9 mouse cellular contexts compared by ENCODE assay signal in the genomic region with DNA sequence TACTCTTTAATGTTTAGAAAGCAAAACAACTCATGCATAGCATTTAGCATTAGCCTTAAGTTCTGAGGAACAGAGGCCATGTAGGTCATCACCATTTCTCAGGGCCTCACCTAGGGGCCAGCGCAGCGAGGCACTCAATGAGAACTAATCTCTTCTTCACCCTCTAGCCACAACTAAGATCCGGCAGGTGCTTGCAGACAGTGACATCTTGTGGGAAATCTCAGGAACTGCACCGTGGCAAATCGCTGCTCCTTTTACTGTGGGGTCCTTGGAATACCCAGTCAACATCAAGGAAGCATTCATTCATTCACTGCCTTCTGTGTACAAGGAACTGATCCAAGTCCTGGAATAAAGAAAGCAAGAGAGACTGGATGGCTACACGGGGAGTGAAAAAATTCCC. TPM values are rescaled to one million over a fixed set of nuclear protein-coding genes. Genes with fewer than 3 reads are reported as not detected.
DNase-seq lines count a peak whose midpoint lies in the region; ATAC-seq and TF ChIP-seq lines count a peak whose summit lies in the region.
"Had no signal": no experiment of that assay in that cellular context is flagged by ENCODE, and none has a peak within 500 bp of the region (broad histone marks: within the 10 kb centered on the region; RNA-seq: fewer than 3 reads in every experiment).

No protein-coding gene starts in this region.

- H3K9me3 ChIP-seq in hindbrain, embryonic 11.5 days (ENCODE audit: control insufficient read depth, low read length): no peaks in the 10 kb centered on the region
- no peaks in the 10 kb centered on the region for H3K9me3 ChIP-seq in midbrain, embryonic 12.5 days
- H3K9me3 ChIP-seq: lung, embryonic 15.5 days had no signal

- intact Hi-C loops in heart, postnatal 25 days (cut with DNase I): loop anchor here (1.0 to 5.0 kb wide), 4 partner anchors 45 to 215 kb away; a partner anchor contains a TSS
- intact Hi-C loops in left cerebral cortex, postnatal 10 days (cut with DNase I): loop anchor here (2.0 to 5.0 kb wide), 2 partner anchors 92 to 120 kb away; a partner anchor contains a TSS

- H3K4me3 ChIP-seq in bone marrow, adult 2 months (replicated peaks; ENCODE audit: control insufficient read depth, low read depth, low read length): no peak overlapping the region
- no peak overlapping the region for H3K4me3 ChIP-seq in hindbrain, embryonic 11.5 days (ENCODE audit: low read depth, low read length)
- H3K4me3 ChIP-seq in midbrain, embryonic 12.5 days: no peak overlapping the region
- H3K4me3 ChIP-seq: lung, embryonic 15.5 days had no signal

- H3K4me2 ChIP-seq in hindbrain, embryonic 11.5 days (replicated peaks; ENCODE audit: low read depth, low read length): no peak overlapping the region
- H3K4me2 ChIP-seq in midbrain, embryonic 12.5 days (replicated peaks): no peak overlapping the region
- H3K4me2 ChIP-seq: lung, embryonic 15.5 days had no signal

- no peaks in the 10 kb centered on the region for H3K4me1 ChIP-seq in bone marrow, adult 2 months (ENCODE audit: control insufficient read depth, insufficient read depth, low read length)
- peaks cover 11% of the 10 kb centered on the region for H3K4me1 ChIP-seq in hindbrain, embryonic 11.5 days (replicated peaks; ENCODE audit: control insufficient read depth, insufficient read depth, low read length)
- H3K4me1 ChIP-seq in midbrain, embryonic 12.5 days: peaks cover 16% of the 10 kb centered on the region

- H3K9ac ChIP-seq in hindbrain, embryonic 11.5 days (ENCODE audit: low read depth, low read length): no peak overlapping the region
- H3K9ac ChIP-seq in midbrain, embryonic 12.5 days (replicated peaks): no peak overlapping the region
- H3K9ac ChIP-seq: lung, embryonic 15.5 days had no signal

- TF ChIP-seq CTCF in bone marrow, adult 2 months (IDR thresholded peaks at IDR 0.05; ENCODE audit: control insufficient read depth, insufficient read depth, low read length): peak; percentile 82

- no peaks in the 10 kb centered on the region for H3K36me3 ChIP-seq in hindbrain, embryonic 11.5 days (ENCODE audit: control insufficient read depth, insufficient read depth, low read length)
- no peaks in the 10 kb centered on the region for H3K36me3 ChIP-seq in midbrain, embryonic 12.5 days
- H3K36me3 ChIP-seq: lung, embryonic 15.5 days had no signal

- peaks cover 9% of the 10 kb centered on the region for H3K27me3 ChIP-seq in hindbrain, embryonic 11.5 days (ENCODE audit: control insufficient read depth, insufficient read depth, low read length)
- H3K27me3 ChIP-seq in midbrain, embryonic 12.5 days: peaks cover 62% of the 10 kb centered on the region

- under 1% methylated on average over 6 of the region's 6 CpGs for WGBS in bone marrow, adult 2 months
- WGBS in hindbrain, embryonic 11.5 days: 3% methylated on average over 6 of the region's 6 CpGs
- WGBS in midbrain, embryonic 12.5 days: 5% methylated on average over 6 of the region's 6 CpGs

- ATAC-seq in erythroblast, adult 5-6 weeks (replicated peaks; ENCODE audit: low FRiP score, poor library complexity, severe bottlenecking): 0 out of 2 replicates have a peak, but pooled peaks have one; percentile 61
- 0 out of 2 replicates have a peak, but pooled peaks have one; percentile 25 for ATAC-seq in hindbrain, embryonic 11.5 days (ENCODE audit: low FRiP score)
- ATAC-seq in midbrain, embryonic 12.5 days (ENCODE audit: low FRiP score, low read depth): 0 out of 2 replicates have a peak, but pooled peaks have one; percentile 41

- no peak for TF ChIP-seq POLR2A in bone marrow, adult 2 months (IDR thresholded peaks at IDR 0.05; ENCODE audit: borderline replicate concordance, control insufficient read depth, low read depth, low read length)

- DNase-seq in heart, adult 18-20 months: peak; percentile 59 to 84
- DNase-seq in heart, postnatal 25 days (ENCODE audit: low spot score): no peak
- peak; percentile 86 for DNase-seq in hindbrain, embryonic 11.5 days (ENCODE audit: low spot score)
- DNase-seq in left cerebral cortex, postnatal 10 days (ENCODE audit: extremely low spot score in 1 of 2, low spot score in 2 of 2): peak; percentile 66 to 82
- peak; percentile 40 for DNase-seq in spleen, adult 12 weeks (ENCODE audit: low spot score)

- H3K27ac ChIP-seq in bone marrow, adult 2 months (ENCODE audit: control insufficient read depth, insufficient read depth, low read depth, low read length, poor library complexity): no peak overlapping the region
- H3K27ac ChIP-seq in hindbrain, embryonic 11.5 days (ENCODE audit: low read depth, low read length): no peak overlapping the region
- H3K27ac ChIP-seq in midbrain, embryonic 12.5 days (replicated peaks): no peak overlapping the region
- H3K27ac ChIP-seq: lung, embryonic 15.5 days had no signal

RNA-seq across cellular contexts. Expression of a gene that starts 7.1 kb away (rescaled TPM):
- total RNA-seq in heart, adult 18-20 months (2021): 1 to 10 TPM in 1 of 2 experiments, under 1 TPM in 1; 0.84 to 1.1 TPM
- 1 to 10 TPM in 1 of 2 experiments, under 1 TPM in 1; 0.94 to 1.5 TPM for total RNA-seq in heart, postnatal 25 days (2021)
- 0.41 and 6.1 TPM in 2 replicates for polyA plus RNA-seq in bone marrow, adult 2 months (2011; ENCODE audit: insufficient read depth, insufficient read length, low replicate concordance, missing spikeins)
- total RNA-seq in erythroblast, adult 5-6 weeks (2015; ENCODE audit: low replicate concordance): 0.58 TPM in 1 of 2 replicates, not detected in the other
- not detected in 2 replicates for total RNA-seq in erythroblast, adult 5-6 weeks (2017; ENCODE audit: low replicate concordance)
- 5.7 and 9.1 TPM in 2 replicates for polyA plus RNA-seq in hindbrain, embryonic 11.5 days (2014; fragmentation: Nextera tagmentation; extraction: Ambion mirVana)
- total RNA-seq in left cerebral cortex, postnatal 10 days (2021): 10 to 100 TPM; 15.0 to 18.4 TPM
- polyA plus RNA-seq in midbrain, embryonic 12.5 days (2016; fragmentation: Nextera tagmentation; extraction: Ambion mirVana): 14.2 and 16.2 TPM in 2 replicates

RNA-seq across cellular contexts. Expression of a gene that starts 40.8 kb away (rescaled TPM):
- total RNA-seq in heart, adult 18-20 months (2021): 10 to 100 TPM; 59.5 to 60.0 TPM
- total RNA-seq in heart, postnatal 25 days (2021): 10 to 100 TPM; 59.8 to 63.3 TPM
- polyA plus RNA-seq in bone marrow, adult 2 months (2011; ENCODE audit: insufficient read depth, insufficient read length, low replicate concordance, missing spikeins): 13.0 and 23.7 TPM in 2 replicates
- total RNA-seq in erythroblast, adult 5-6 weeks (2015; ENCODE audit: low replicate concordance): 1.2 and 1.9 TPM in 2 replicates
- 1.5 and 3.9 TPM in 2 replicates for total RNA-seq in erythroblast, adult 5-6 weeks (2017; ENCODE audit: low replicate concordance)
- polyA plus RNA-seq in hindbrain, embryonic 11.5 days (2014; fragmentation: Nextera tagmentation; extraction: Ambion mirVana): 4.1 and 4.2 TPM in 2 replicates
- total RNA-seq in left cerebral cortex, postnatal 10 days (2021): 10 to 100 TPM; 66.9 to 71.6 TPM
- polyA plus RNA-seq in midbrain, embryonic 12.5 days (2016; fragmentation: Nextera tagmentation; extraction: Ambion mirVana): 3.0 and 3.2 TPM in 2 replicates

RNA-seq across cellular contexts. Expression of a gene that starts 46.5 kb away (rescaled TPM):
- total RNA-seq in heart, adult 18-20 months (2021): under 1 TPM; 0.18 to 0.25 TPM
- total RNA-seq in heart, postnatal 25 days (2021): under 1 TPM; 0.20 to 0.47 TPM
- polyA plus RNA-seq in bone marrow, adult 2 months (2011; ENCODE audit: insufficient read depth, insufficient read length, low replicate concordance, missing spikeins): 0.23 and 0.57 TPM in 2 replicates
- total RNA-seq in erythroblast, adult 5-6 weeks (2015; ENCODE audit: low replicate concordance): not detected in 2 replicates
- total RNA-seq in erythroblast, adult 5-6 weeks (2017; ENCODE audit: low replicate concordance): not detected in 2 replicates
- polyA plus RNA-seq in hindbrain, embryonic 11.5 days (2014; fragmentation: Nextera tagmentation; extraction: Ambion mirVana): 1.9 and 2.2 TPM in 2 replicates
- 100 to 1,000 TPM; 281 to 294 TPM for total RNA-seq in left cerebral cortex, postnatal 10 days (2021)
- 6.5 and 7.3 TPM in 2 replicates for polyA plus RNA-seq in midbrain, embryonic 12.5 days (2016; fragmentation: Nextera tagmentation; extraction: Ambion mirVana)

Comparison
In these comparisons a context has a peak if more than half of its experiments do, and no peak if none do; other contexts are left out.
1. RNA of a gene that starts 7.1 kb away (total RNA-seq): 15.0 to 18.4 TPM in left cerebral cortex, postnatal 10 days; 0.94 to 1.5 TPM in heart, postnatal 25 days, 0.84 to 1.1 TPM in heart, adult 18-20 months and 0.58 TPM in erythroblast, adult 5-6 weeks; every median in the first group is over 4 times any median in the second.
2. RNA of a gene that starts 40.8 kb away (total RNA-seq): 66.9 to 71.6 TPM in left cerebral cortex, postnatal 10 days, 59.8 to 63.3 TPM in heart, postnatal 25 days and 59.5 to 60.0 TPM in heart, adult 18-20 months; 1.2 to 3.9 TPM in erythroblast, adult 5-6 weeks; every median in the first group is over 10 times any median in the second.
3. RNA of a gene that starts 46.5 kb away (total RNA-seq): 281 to 294 TPM in left cerebral cortex, postnatal 10 days; 0.20 to 0.47 TPM in heart, postnatal 25 days, 0.18 to 0.25 TPM in heart, adult 18-20 months and not detected in erythroblast, adult 5-6 weeks; every median in the first group is over 100 times any median in the second.
4. Peak in every context shown above with its lines, with median percentiles within 50 percentile points of each other: ATAC-seq.